Mouse (Mus musculus) stomach, postnatal 0 days (tissue): ENCODE results near the gene C5ar1.

Source experiments
- CTCF ChIP-seq: IDR thresholded peaks from 2 replicates; pipeline ENCODE4 v1.5.1; 2016; ENCODE audit warnings: antibody characterized with exemption, low read depth, mild to moderate bottlenecking, moderate library complexity
- EP300 ChIP-seq: optimal IDR thresholded peaks from 2 replicates; pipeline ENCODE3; 2016; ENCODE audit warnings: antibody characterized with exemption

- TF ChIP-seq CTCF = no peak
- no peak for TF ChIP-seq EP300
These were observed 11.8 kb upstream of the C5ar1 start for GRCm38 (mm10) chr7:16271139-16271538.
